Mouse (Mus musculus): Measurements from ENCODE around the gene Lrch1. TPM values are rescaled to one million over a fixed set of nuclear protein-coding genes. Genes with fewer than 3 reads are reported as not detected.

The Lrch1 gene
- polyA plus RNA-seq, 1 experiment from 2014 or later: 10.1 TPM

DNA sequence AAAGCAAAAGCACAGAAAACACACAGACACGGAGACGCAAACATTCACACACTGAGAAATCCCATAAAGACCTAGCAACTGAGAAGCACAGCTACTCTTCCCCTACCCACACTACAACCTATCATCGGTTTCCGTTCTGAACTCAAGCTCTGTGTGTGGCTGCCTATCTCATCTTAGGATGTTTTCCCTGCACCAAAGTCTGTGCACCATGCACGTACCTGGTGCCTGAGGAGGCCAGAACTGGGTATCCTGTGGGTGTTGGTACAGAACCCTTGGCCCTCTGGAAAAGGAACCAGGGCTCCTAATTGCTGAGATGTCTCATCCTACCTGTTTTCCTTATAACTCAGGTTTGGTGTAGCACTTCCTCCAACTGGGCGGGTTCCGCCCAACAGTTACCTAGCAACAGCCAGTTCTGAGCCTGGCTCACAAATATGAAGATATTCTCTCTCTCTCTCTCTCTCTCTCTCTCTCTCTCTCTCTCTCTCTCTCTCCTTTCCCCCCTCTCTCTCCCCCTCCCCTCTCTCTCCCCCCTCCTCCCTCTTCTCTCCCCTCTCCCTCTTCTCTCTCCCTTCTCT is 37.2 kb upstream of the Lrch1 start:
- WGBS: 77% methylated on average over 7 of the region's 7 CpGs
- ATAC-seq (replicated peaks; ENCODE audit: insufficient number of reproducible peaks, low FRiP score, low TSS enrichment, low read depth): no peak
- no peak for DNase-seq (ENCODE audit: low spot score)
- H3K4me1 ChIP-seq (ENCODE audit: control insufficient read depth, insufficient read depth, low read length): no peaks in the 10 kb centered on the region
- no peak overlapping the region for H3K9ac ChIP-seq (replicated peaks; ENCODE audit: low read length)
- no peaks in the 10 kb centered on the region for H3K27me3 ChIP-seq (ENCODE audit: control insufficient read depth, insufficient read depth, low read length)
- H3K9me3 ChIP-seq (replicated peaks; ENCODE audit: control insufficient read depth, low read length): no peaks in the 10 kb centered on the region
- no peak overlapping the region for H3K4me3 ChIP-seq (ENCODE audit: low read depth, low read length)
- no peak overlapping the region for H3K27ac ChIP-seq (replicated peaks; ENCODE audit: low read depth, low read length)
- H3K4me2 ChIP-seq (ENCODE audit: low read depth, low read length): no peak overlapping the region
- no peaks in the 10 kb centered on the region for H3K36me3 ChIP-seq (replicated peaks; ENCODE audit: control insufficient read depth, insufficient read depth, low read depth, low read length)

DNA sequence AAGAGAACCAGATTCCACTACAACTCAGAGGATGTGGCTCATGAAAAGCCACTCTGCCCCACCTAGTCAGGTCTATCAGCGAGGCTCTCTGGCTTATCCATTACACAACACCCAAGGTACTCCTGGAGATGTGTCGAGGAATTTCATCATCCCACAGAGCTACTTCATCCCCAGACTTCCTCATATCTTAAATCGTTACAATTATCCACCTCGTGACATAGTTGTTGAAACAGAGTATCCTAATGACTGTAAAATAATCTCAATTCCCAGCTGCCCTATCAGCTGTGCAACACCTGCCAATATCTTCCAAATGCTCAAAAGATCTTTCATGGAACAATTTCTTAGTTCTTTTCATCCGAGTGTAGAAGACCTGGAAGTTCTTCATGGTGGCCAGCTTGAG is 35.4 kb upstream of the Lrch1 start:
- no peaks in the 10 kb centered on the region for H3K36me3 ChIP-seq (replicated peaks; ENCODE audit: control insufficient read depth, insufficient read depth, low read depth, low read length)
- no peak for DNase-seq (ENCODE audit: low spot score)
- H3K4me1 ChIP-seq (ENCODE audit: control insufficient read depth, insufficient read depth, low read length): no peaks in the 10 kb centered on the region
- no peak for ATAC-seq (replicated peaks; ENCODE audit: insufficient number of reproducible peaks, low FRiP score, low TSS enrichment, low read depth)
- H3K4me3 ChIP-seq (ENCODE audit: low read depth, low read length): no peak overlapping the region
- 81% methylated on average over 5 of the region's 5 CpGs for WGBS
- H3K27ac ChIP-seq (replicated peaks; ENCODE audit: low read depth, low read length): no peak overlapping the region
- no peak overlapping the region for H3K4me2 ChIP-seq (ENCODE audit: low read depth, low read length)
- no peak overlapping the region for H3K9ac ChIP-seq (replicated peaks; ENCODE audit: low read length)
- H3K27me3 ChIP-seq (ENCODE audit: control insufficient read depth, insufficient read depth, low read length): no peaks in the 10 kb centered on the region
- no peaks in the 10 kb centered on the region for H3K9me3 ChIP-seq (replicated peaks; ENCODE audit: control insufficient read depth, low read length)

DNA sequence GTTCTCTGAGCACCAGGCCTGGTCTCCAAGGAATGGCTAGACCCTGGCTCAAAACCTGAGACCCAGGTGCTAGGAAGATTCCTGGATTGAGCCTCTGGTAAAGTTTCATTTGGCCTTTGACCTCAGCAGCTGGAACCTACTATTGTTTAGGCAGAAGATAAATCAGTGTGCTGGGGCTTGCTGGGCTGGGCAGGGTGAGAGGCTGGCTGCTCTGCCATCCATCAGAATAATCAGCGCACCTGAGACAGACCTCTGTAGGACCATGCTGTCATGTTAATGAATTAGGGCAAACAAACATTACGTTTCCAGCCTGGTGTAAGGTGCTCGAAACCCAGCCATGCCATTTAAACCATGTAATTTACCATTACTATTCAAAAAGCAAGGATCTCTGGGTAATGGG is 33.3 kb upstream of the Lrch1 start:
- Histone ChIP-seq H3K27me3 (ENCODE audit: control insufficient read depth, insufficient read depth, low read length) (no peaks in the 10 kb centered on the region), H3K4me1 (ENCODE audit: control insufficient read depth, insufficient read depth, low read length) (no peaks in the 10 kb centered on the region), H3K9me3 (replicated peaks; ENCODE audit: control insufficient read depth, low read length) (no peaks in the 10 kb centered on the region), H3K4me3 (ENCODE audit: low read depth, low read length) (no peak overlapping the region), H3K4me2 (ENCODE audit: low read depth, low read length) (no peak overlapping the region), H3K27ac (replicated peaks; ENCODE audit: low read depth, low read length) (no peak overlapping the region), H3K36me3 (replicated peaks; ENCODE audit: control insufficient read depth, insufficient read depth, low read depth, low read length) (no peaks in the 10 kb centered on the region), H3K9ac (replicated peaks; ENCODE audit: low read length) (no peak overlapping the region)
- ATAC-seq (replicated peaks; ENCODE audit: insufficient number of reproducible peaks, low FRiP score, low TSS enrichment, low read depth) (no peak), DNase-seq (ENCODE audit: low spot score) (no peak)
- WGBS: 59% methylated on average over 3 of the region's 3 CpGs

DNA sequence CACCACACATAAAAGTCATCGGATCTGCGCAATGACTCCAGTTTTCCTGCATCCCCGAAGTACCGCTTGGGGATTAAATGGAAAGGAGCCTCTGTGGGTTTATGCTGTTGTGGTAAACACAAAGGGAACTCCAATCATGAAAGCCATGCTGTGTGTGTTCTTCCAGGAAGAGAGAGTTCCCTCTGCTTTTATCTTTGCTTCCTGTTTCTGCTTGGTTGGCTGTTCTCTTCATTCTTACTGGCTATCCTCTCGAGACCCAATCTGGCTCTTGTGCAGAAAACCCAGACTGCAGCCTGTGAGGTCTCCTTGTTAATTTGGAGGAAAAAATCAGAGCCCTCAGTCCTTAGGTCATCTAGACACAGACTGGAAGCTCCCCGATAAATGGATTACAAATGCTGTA is 29.3 kb upstream of the Lrch1 start:
- H3K4me2 ChIP-seq (ENCODE audit: low read depth, low read length): no peak overlapping the region
- 80% methylated on average over 6 of the region's 6 CpGs for WGBS
- H3K9me3 ChIP-seq (replicated peaks; ENCODE audit: control insufficient read depth, low read length): no peaks in the 10 kb centered on the region
- no peak overlapping the region for H3K9ac ChIP-seq (replicated peaks; ENCODE audit: low read length)
- no peaks in the 10 kb centered on the region for H3K4me1 ChIP-seq (ENCODE audit: control insufficient read depth, insufficient read depth, low read length)
- DNase-seq (ENCODE audit: low spot score): no peak
- H3K4me3 ChIP-seq (ENCODE audit: low read depth, low read length): no peak overlapping the region
- H3K27ac ChIP-seq (replicated peaks; ENCODE audit: low read depth, low read length): no peak overlapping the region
- no peaks in the 10 kb centered on the region for H3K27me3 ChIP-seq (ENCODE audit: control insufficient read depth, insufficient read depth, low read length)
- H3K36me3 ChIP-seq (replicated peaks; ENCODE audit: control insufficient read depth, insufficient read depth, low read depth, low read length): no peaks in the 10 kb centered on the region
- ATAC-seq (replicated peaks; ENCODE audit: insufficient number of reproducible peaks, low FRiP score, low TSS enrichment, low read depth): no peak

DNA sequence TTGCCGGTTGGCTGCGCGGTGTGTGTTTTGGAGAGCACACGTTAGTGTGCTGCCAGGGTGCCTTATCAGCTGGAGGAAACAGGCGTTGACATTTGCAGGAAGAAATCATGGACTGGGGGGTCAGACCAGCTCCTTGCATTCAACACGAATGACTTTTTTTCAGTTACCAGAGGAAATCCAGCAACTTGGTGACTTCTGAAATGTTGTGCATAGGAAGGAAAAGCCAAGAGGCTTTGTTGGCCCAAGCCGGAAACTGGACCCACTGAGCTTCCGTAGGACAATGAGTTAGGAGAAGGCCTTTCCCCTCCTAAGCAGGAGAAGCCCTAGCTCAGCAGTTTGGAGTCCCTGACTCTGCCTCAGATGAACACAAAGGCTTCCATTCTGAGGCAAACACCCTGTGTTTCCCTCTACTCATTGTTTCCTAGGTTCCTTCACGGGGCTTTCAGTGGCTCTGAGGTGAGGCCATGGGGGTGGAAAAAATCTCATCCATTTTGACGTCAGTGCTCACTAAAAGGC is 26.5 kb upstream of the Lrch1 start:
- Histone ChIP-seq H3K36me3 (replicated peaks; ENCODE audit: control insufficient read depth, insufficient read depth, low read depth, low read length) (no peaks in the 10 kb centered on the region), H3K4me2 (ENCODE audit: low read depth, low read length) (no peak overlapping the region), H3K4me1 (ENCODE audit: control insufficient read depth, insufficient read depth, low read length) (no peaks in the 10 kb centered on the region), H3K27ac (replicated peaks; ENCODE audit: low read depth, low read length) (no peak overlapping the region), H3K27me3 (ENCODE audit: control insufficient read depth, insufficient read depth, low read length) (no peaks in the 10 kb centered on the region), H3K4me3 (ENCODE audit: low read depth, low read length) (no peak overlapping the region), H3K9me3 (replicated peaks; ENCODE audit: control insufficient read depth, low read length) (no peaks in the 10 kb centered on the region), H3K9ac (replicated peaks; ENCODE audit: low read length) (no peak overlapping the region)
- ATAC-seq (replicated peaks; ENCODE audit: insufficient number of reproducible peaks, low FRiP score, low TSS enrichment, low read depth) (no peak), DNase-seq (ENCODE audit: low spot score) (no peak)
- 69% methylated on average over 10 of the region's 10 CpGs for WGBS

DNA sequence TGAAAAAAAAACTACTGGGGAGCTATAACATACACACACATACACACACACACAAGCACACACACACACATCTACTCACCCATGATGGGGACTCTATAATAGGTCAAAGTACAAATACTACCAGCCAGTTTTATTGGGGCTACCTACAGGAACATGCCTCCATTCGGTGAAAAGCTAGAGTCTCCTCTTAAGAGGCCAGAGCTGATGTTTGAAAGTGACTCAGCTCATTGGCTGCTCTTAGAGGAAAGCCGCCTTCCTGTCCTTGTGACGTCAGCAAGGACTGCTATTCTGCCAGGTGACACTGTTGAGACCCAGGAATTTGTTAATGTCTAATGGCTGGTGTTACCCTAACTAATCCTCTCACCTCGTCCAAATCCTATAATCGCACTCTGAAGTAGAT is 25.0 kb upstream of the Lrch1 start:
- H3K9me3 ChIP-seq (replicated peaks; ENCODE audit: control insufficient read depth, low read length): no peaks in the 10 kb centered on the region
- no peak overlapping the region for H3K9ac ChIP-seq (replicated peaks; ENCODE audit: low read length)
- H3K4me2 ChIP-seq (ENCODE audit: low read depth, low read length): no peak overlapping the region
- H3K4me1 ChIP-seq (ENCODE audit: control insufficient read depth, insufficient read depth, low read length): no peaks in the 10 kb centered on the region
- DNase-seq (ENCODE audit: low spot score): no peak
- H3K27me3 ChIP-seq (ENCODE audit: control insufficient read depth, insufficient read depth, low read length): no peaks in the 10 kb centered on the region
- H3K4me3 ChIP-seq (ENCODE audit: low read depth, low read length): no peak overlapping the region
- no peak for ATAC-seq (replicated peaks; ENCODE audit: insufficient number of reproducible peaks, low FRiP score, low TSS enrichment, low read depth)
- no peaks in the 10 kb centered on the region for H3K36me3 ChIP-seq (replicated peaks; ENCODE audit: control insufficient read depth, insufficient read depth, low read depth, low read length)
- WGBS: 78% methylated on average over 5 of the region's 5 CpGs
- H3K27ac ChIP-seq (replicated peaks; ENCODE audit: low read depth, low read length): no peak overlapping the region

DNA sequence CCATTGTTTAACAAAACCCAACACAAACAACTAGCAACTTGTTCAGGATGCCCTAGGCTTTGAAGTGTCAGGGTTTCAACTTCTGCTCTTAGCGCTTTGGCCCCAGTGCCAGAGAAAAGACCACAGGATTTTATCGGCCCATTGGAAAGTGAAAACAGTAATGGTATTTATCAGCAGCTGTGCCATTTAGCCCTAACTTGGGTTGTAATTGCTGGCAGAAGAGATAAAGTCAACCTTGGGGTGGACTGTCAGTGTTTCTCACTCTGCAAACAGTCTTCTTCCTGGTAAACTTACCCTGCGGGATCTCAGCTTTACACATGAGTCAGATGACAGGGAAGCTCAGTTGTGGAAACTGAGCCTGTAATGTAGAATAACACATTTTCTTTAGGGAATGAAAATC is 24.5 kb upstream of the Lrch1 start:
- ATAC-seq (replicated peaks; ENCODE audit: insufficient number of reproducible peaks, low FRiP score, low TSS enrichment, low read depth) (no peak), DNase-seq (ENCODE audit: low spot score) (no peak)
- no peak overlapping the region for H3K27ac ChIP-seq (replicated peaks; ENCODE audit: low read depth, low read length)
- no peak overlapping the region for H3K9ac ChIP-seq (replicated peaks; ENCODE audit: low read length)
- 40% methylated on average over 3 of the region's 3 CpGs for WGBS
- H3K4me2 ChIP-seq (ENCODE audit: low read depth, low read length): no peak overlapping the region
- H3K4me1 ChIP-seq (ENCODE audit: control insufficient read depth, insufficient read depth, low read length): no peaks in the 10 kb centered on the region
- H3K9me3 ChIP-seq (replicated peaks; ENCODE audit: control insufficient read depth, low read length): no peaks in the 10 kb centered on the region
- H3K4me3 ChIP-seq (ENCODE audit: low read depth, low read length): no peak overlapping the region
- H3K27me3 ChIP-seq (ENCODE audit: control insufficient read depth, insufficient read depth, low read length): no peaks in the 10 kb centered on the region
- no peaks in the 10 kb centered on the region for H3K36me3 ChIP-seq (replicated peaks; ENCODE audit: control insufficient read depth, insufficient read depth, low read depth, low read length)

DNA sequence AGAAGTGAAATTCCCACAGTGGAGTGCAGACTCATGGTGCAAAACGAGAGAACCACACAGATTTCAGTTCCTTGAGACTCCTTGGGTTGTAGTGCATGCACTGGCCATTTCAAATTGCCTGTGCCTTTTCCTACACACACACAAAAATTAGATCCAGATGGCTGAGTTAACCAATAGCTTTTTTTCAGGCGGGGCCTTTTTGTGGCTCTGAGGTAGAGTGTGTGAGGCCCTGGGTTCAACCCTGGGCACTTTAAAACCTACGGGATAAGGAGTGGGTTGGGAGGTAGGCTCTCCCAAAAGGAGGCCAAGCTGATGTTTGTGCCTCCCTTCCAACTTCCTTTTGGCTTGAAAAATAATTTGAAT is 15.7 kb upstream of the Lrch1 start:
- no peak for ATAC-seq (replicated peaks; ENCODE audit: insufficient number of reproducible peaks, low FRiP score, low TSS enrichment, low read depth)

More for the DNA sequence above, 15.7 kb upstream of the Lrch1 start:
- H3K4me1 ChIP-seq (ENCODE audit: control insufficient read depth, insufficient read depth, low read length): no peaks in the 10 kb centered on the region
- no peak overlapping the region for H3K4me3 ChIP-seq (ENCODE audit: low read depth, low read length)
- H3K4me2 ChIP-seq (ENCODE audit: low read depth, low read length): no peak overlapping the region
- whole genome bisulfite sequencing: 29% methylated on average over 3 of the region's 3 CpGs
- no peaks in the 10 kb centered on the region for H3K36me3 ChIP-seq (replicated peaks; ENCODE audit: control insufficient read depth, insufficient read depth, low read depth, low read length)
- no peak overlapping the region for H3K9ac ChIP-seq (replicated peaks; ENCODE audit: low read length)
- DNase-seq (ENCODE audit: low spot score): peak; percentile 84
- no peaks in the 10 kb centered on the region for H3K9me3 ChIP-seq (replicated peaks; ENCODE audit: control insufficient read depth, low read length)
- H3K27me3 ChIP-seq (ENCODE audit: control insufficient read depth, insufficient read depth, low read length): no peaks in the 10 kb centered on the region
- no peak overlapping the region for H3K27ac ChIP-seq (replicated peaks; ENCODE audit: low read depth, low read length)
